Mouse (Mus musculus) kidney, postnatal 0 days (tissue): Measurements from ENCODE around the gene Bola1. TPM values are rescaled to one million over a fixed set of nuclear protein-coding genes. Genes with fewer than 3 reads are reported as not detected.

ENCODE experiments used
- ATAC-seq: fragments of 200-750 bp; cut with Nextera tagmentation; replicated peaks from 2 replicates; pipeline ENCODE4 v1.8.0; 2017; ENCODE audit warnings: low read depth, moderate number of reproducible peaks, moderate TSS enrichment, moderate library complexity; ENCODE audit not compliant: low FRiP score
- DNase-seq: peaks from one replicate; pipeline ENCODE4 v3.0.0-alpha.2; 2016; ENCODE audit warnings: low spot score
- H3K27ac ChIP-seq: fragments of 300-500 bp; sonication (generic); 2 replicates; pipeline ENCODE4 v1.5.1; 2014; ENCODE audit warnings: mild to moderate bottlenecking
- H3K27me3 ChIP-seq: fragments of 300-500 bp; sonication (generic); 2 replicates; pipeline ENCODE4 v1.6.1; 2014; ENCODE audit warnings: low read length, mixed read lengths; ENCODE audit not compliant: insufficient read depth
- H3K36me3 ChIP-seq: fragments of 300-500 bp; sonication (generic); 2 replicates; pipeline ENCODE4 v1.6.1; 2014; ENCODE audit warnings: low read length, mixed read lengths; ENCODE audit not compliant: insufficient read depth
- H3K4me1 ChIP-seq: fragments of 300-500 bp; sonication (generic); replicated peaks from 2 replicates; pipeline ENCODE4 v1.6.1; 2014; ENCODE audit warnings: antibody characterized with exemption, low read length, mixed read lengths; ENCODE audit not compliant: insufficient read depth
- H3K4me2 ChIP-seq: fragments of 300-500 bp; sonication (generic); 2 replicates; pipeline ENCODE4 v1.6.1; 2014; ENCODE audit warnings: mild to moderate bottlenecking, low read length, moderate library complexity, mixed read lengths
- H3K4me3 ChIP-seq: fragments of 300-500 bp; sonication (generic); replicated peaks from 2 replicates; pipeline ENCODE4 v1.5.1; 2014; ENCODE audit warnings: low read depth, low read length
- H3K9ac ChIP-seq: fragments of 300-500 bp; sonication (generic); 2 replicates; pipeline ENCODE4 v1.6.1; 2014; ENCODE audit warnings: low read depth, low read length
- H3K9me3 ChIP-seq: fragments of 300-500 bp; sonication (generic); replicated peaks from 2 replicates; pipeline ENCODE4 v1.6.1; 2016; ENCODE audit warnings: low read length, inconsistent platforms, mixed read lengths
- CTCF ChIP-seq: IDR thresholded peaks from 2 replicates; pipeline ENCODE4 v1.5.1; 2016; ENCODE audit warnings: antibody characterized with exemption, low read depth, mild to moderate bottlenecking, moderate library complexity
- WGBS: fragments of 180-500 bp; shearing (Covaris S2); extraction: QIAGEN DNeasy Blood & Tissue Kit; methylation state at CpG from one replicate; pipeline ENCODE4 v1.1.7; 2014; 5-methylcytosine and 5-hydroxymethylcytosine counted together
- polyA plus RNA-seq: library from polyadenylated mRNA; unstranded; fragments of >200 nt; fragmentation: Nextera tagmentation; extraction: Ambion mirVana; gene quantifications from 2 replicates; pipeline ENCODE4 v1.2.1, GENCODE M21; 2015

The Bola1 gene
- polyA plus RNA-seq, 1 experiment from 2014 or later: 70.5 TPM

- Histone ChIP-seq H3K9me3 (no peaks in the 10 kb centered on the region), H3K4me2 (peak overlapping the region; percentile 82), H3K27me3 (no peaks in the 10 kb centered on the region), H3K36me3 (no peaks in the 10 kb centered on the region), H3K9ac (peak overlapping the region; percentile 78), H3K4me3 (peak overlapping the region; percentile 60), H3K4me1 (peaks cover 14% of the 10 kb centered on the region), H3K27ac (peak overlapping the region; percentile 96)
- DNase-seq: peak; percentile 83
- WGBS: 4% methylated on average over 27 of the region's 27 CpGs
- peak; percentile 31; the same call in 1 of the 2 replicates for ATAC-seq
- no peak for TF ChIP-seq CTCF
Observed at GRCm38 (mm10) chr3:96263558-96264403, 44.3 kb upstream of the Bola1 start.

GRCm38 (mm10) chr3:96262979-96263550 is 43.6 kb upstream of the Bola1 start, which contains the start of gene Hist2h4:
Gene Hist2h4, minus strand, starts transcription at chr3:96263311.
- Histone ChIP-seq H3K4me1 (peaks cover 13% of the 10 kb centered on the region), H3K9ac (peak within 1 kb of the TSS; percentile 78), H3K4me3 (peak within 1 kb of the TSS; percentile 60), H3K9me3 (no peaks in the 10 kb centered on the region), H3K4me2 (peak within 1 kb of the TSS; percentile 82), H3K27ac (peak within 1 kb of the TSS; percentile 96), H3K36me3 (no peaks in the 10 kb centered on the region), H3K27me3 (no peaks in the 10 kb centered on the region)
- WGBS: under 1% methylated on average over 40 of the region's 40 CpGs
- peak; percentile 89 for ATAC-seq
- TF ChIP-seq CTCF: peak; percentile 80
- peak; percentile 99 for DNase-seq

DNA sequence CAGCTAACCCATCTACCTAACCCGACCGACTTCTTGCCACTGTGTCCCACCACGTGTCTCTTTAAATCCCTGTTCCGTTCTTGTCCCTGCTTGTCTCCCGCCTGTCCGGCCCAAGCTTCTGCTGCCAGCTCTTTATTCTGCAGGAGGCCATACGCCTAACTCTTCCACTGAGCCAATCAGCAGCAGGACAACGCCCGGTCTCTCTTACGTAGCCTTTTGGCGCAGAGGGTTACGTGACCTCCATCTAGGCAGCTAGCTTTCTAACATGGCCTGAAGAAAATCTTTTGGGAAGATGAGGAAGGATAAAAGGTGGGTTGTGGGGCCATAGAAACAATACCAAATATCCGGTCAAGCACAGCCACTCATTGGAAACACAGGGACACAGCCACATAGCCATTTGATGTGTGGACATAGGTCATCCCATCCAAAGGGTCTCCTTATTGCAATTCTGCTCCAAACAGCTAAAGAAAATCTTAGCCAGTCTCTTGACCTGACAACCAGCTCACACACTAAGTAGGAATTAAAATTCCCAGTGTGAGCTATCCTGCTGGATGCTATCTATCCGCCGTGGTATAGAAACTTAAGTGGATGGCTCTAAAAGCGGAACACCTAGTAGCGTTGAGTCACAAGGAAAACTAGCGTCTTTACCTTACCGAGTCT is 42.8 kb upstream of the Bola1 start:
- peaks cover 11% of the 10 kb centered on the region; the same call in 1 of the 2 replicates for H3K4me1 ChIP-seq
- H3K9me3 ChIP-seq: no peaks in the 10 kb centered on the region
- no peaks in the 10 kb centered on the region for H3K27me3 ChIP-seq
- WGBS: under 1% methylated on average over 19 of the region's 19 CpGs
- no peak for TF ChIP-seq CTCF
- peak overlapping the region; percentile 78 for H3K9ac ChIP-seq
- peak overlapping the region; percentile 60 for H3K4me3 ChIP-seq
- ATAC-seq (peak; percentile 70), DNase-seq (peak; percentile 91)
- peak overlapping the region; percentile 96 for H3K27ac ChIP-seq
- peak overlapping the region; percentile 82 for H3K4me2 ChIP-seq
- H3K36me3 ChIP-seq: no peaks in the 10 kb centered on the region

- ATAC-seq (no peak), DNase-seq (no peak)
- peak overlapping the region; percentile 82 for H3K4me2 ChIP-seq
- 58% methylated on average over 3 of the region's 3 CpGs for WGBS
- H3K4me1 ChIP-seq: peaks cover 9% of the 10 kb centered on the region; the same call in 1 of the 2 replicates
- H3K4me3 ChIP-seq: peak overlapping the region; percentile 60; the same call in 1 of the 2 replicates
- no peaks in the 10 kb centered on the region for H3K36me3 ChIP-seq
- H3K9ac ChIP-seq: no peak overlapping the region
- H3K27me3 ChIP-seq: no peaks in the 10 kb centered on the region
- H3K27ac ChIP-seq: peak overlapping the region; percentile 96
- TF ChIP-seq CTCF: peak; percentile 30; the same call in 1 of the 2 replicates
- H3K9me3 ChIP-seq: no peaks in the 10 kb centered on the region
Observed at GRCm38 (mm10) chr3:96261623-96262022, 42.1 kb upstream of the Bola1 start.

GRCm38 (mm10) chr3:96260220-96260619 is 40.7 kb upstream of the Bola1 start:
- H3K9ac ChIP-seq: no peak overlapping the region

GRCm38 (mm10) chr3:96257190-96257589 is 37.7 kb upstream of the Bola1 start:
- Histone ChIP-seq H3K27ac (no peak overlapping the region), H3K4me3 (no peak overlapping the region), H3K4me2 (no peak overlapping the region), H3K27me3 (no peaks in the 10 kb centered on the region), H3K9me3 (no peaks in the 10 kb centered on the region), H3K36me3 (no peaks in the 10 kb centered on the region), H3K4me1 (peaks cover 3% of the 10 kb centered on the region; the same call in 1 of the 2 replicates), H3K9ac (no peak overlapping the region)
- ATAC-seq (no peak), DNase-seq (no peak)
- TF ChIP-seq CTCF: no peak
- 83% methylated on average over 3 of the region's 3 CpGs for WGBS

More at GRCm38 (mm10) chr3:96260220-96260619, 40.7 kb upstream of the Bola1 start:
- peaks cover 9% of the 10 kb centered on the region; the same call in 1 of the 2 replicates for H3K4me1 ChIP-seq
- no peaks in the 10 kb centered on the region for H3K27me3 ChIP-seq
- no peaks in the 10 kb centered on the region for H3K9me3 ChIP-seq
- DNase-seq (no peak), ATAC-seq (no peak)
- no peak overlapping the region for H3K4me3 ChIP-seq
- TF ChIP-seq CTCF: no peak
- H3K27ac ChIP-seq: no peak overlapping the region
- H3K36me3 ChIP-seq: no peaks in the 10 kb centered on the region
- whole genome bisulfite sequencing: 92% methylated on average over 5 of the region's 5 CpGs
- no peak overlapping the region for H3K4me2 ChIP-seq
